Mouse (Mus musculus) spleen, adult 12 weeks (tissue): ENCODE results near the gene March1.
"Not testable (repeated sequence)": the region's sequence is repeated elsewhere in the genome, so short reads cannot be mapped to it uniquely, and the experiment has no call there.

Source experiments
- DNase-seq: peaks from one replicate; pipeline ENCODE4 v3.0.0; 2022; ENCODE audit warnings: low spot score

March1 gene

GRCm38 (mm10) chr8:66417591-66417990, 799.9 kb downstream of the March1 start:
- DNase-seq: not testable (repeated sequence)

DNA sequence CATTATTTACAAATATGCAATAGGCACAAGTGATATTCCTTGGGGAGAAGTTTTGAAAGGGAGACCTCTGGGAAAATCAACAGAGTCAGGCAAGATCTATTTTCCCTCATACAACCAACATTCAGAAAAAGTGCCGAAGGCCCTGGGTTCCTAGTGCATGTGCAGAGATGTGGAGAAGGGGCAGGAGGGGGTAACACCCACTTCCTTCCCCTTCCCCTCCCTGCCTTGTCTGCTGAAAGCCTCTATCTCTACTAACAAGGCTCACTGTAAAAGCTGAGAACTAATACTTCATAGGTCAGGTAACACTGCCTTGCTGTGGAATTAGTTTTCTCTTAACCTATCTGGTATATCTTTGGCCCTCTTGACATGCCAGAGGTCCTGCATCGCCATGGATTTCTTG, 812.9 kb downstream of the March1 start:
- DNase-seq: no peak

DNA sequence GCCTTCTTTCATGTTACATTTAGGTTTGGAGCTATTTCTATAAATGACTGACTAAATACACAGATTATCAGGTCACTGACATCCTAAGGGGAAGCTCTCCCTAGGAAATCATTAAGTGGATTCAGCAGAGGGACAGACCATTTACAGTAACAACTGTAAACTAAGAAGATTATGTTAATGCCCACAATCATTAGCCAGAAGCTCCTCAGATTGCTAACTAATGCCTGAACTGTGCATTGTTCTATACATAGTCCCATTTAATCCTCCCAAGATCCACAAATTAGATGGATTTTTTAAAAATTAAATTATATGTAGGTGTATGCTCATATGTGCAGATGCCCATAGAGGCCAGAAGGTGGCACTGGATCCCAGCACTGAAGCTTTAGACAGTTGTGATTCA, 815.9 kb downstream of the March1 start:
- no peak for DNase-seq

- no peak for DNase-seq
Measured at GRCm38 (mm10) chr8:66436804-66437203, 819.1 kb downstream of the March1 start.

- DNase-seq: no peak
Measured at GRCm38 (mm10) chr8:66437929-66438328, 820.2 kb downstream of the March1 start.

DNA sequence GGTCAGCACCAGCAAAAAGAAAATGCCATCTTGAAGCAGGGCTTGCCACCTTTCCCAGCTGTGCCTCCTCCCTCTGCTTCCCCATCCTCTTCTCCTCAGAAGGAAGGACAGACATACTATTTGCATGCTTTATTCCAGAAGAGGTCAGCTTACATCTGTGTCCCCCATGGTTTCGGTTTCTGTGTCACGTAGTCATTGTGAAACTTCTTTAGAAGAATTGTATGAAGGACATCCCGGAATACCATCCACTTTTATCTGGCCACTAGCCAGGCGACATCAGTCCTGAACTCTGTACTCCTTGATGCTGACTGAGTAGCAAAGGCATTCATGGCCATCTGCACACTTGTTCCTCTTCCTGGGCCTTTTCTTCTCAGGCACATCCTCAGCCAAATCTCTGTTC, 820.8 kb downstream of the March1 start:
- DNase-seq: no peak

DNA sequence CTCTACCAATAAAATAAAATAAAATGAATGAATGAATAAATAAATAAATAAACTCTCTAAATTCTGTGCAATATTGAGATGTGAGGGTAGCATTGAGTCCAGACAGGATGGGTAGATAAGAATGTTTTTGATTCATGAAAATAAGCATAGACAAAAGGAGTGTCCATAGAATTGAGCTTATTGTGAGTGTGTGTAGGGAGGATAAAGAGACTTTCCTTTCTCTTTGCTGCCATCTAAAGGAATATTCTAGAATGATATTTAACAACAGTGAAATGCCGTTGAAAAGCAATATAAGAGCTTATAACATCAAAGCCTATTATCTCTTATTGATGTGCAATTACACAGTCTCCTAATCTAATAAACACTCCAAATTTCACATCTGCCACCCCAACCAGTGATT, 823.4 kb downstream of the March1 start:
- DNase-seq: no peak

- no peak for DNase-seq
Measured at GRCm38 (mm10) chr8:66442778-66443177, 825.1 kb downstream of the March1 start.

- DNase-seq: no peak
Measured at GRCm38 (mm10) chr8:66444141-66444540, 826.4 kb downstream of the March1 start.

DNA sequence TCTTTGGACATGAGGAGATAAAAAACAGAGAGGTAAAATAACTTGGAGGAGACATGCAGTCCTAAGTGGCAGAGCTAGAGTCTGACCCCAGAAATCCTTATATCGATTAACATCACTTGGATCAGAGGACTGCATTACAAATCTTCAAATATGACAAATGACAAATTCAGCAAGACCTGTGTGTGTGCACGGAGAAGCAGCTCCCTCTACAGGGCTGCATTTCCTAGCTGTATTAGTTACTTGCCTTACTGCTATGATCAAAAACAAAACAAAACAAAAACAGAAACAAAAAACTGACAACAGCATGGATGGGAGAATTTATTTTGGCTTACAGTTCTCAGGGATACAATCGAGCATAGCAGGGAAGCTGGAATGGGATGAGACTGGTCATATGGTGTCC, 827.7 kb downstream of the March1 start:
- no peak for DNase-seq

DNA sequence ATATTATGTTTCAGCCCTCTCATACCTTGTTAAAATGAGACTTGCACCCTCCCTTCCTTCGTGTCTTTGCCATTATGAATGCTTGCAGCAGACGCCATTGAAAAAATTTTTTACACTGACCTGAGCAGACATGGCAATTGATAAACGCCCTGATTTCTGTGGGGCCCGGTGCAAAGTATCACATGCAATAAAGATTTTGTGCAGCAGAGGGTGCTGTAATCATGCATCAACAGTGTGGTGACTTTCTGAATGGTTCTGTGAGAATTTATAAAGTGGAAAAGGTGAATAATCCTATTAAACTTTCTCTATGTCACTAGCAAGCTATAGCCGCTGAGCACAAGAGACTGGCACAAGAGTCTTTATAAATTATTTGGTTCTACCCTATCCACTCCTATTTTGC, 833.0 kb downstream of the March1 start:
- no peak for DNase-seq

GRCm38 (mm10) chr8:66457057-66457456, 839.4 kb downstream of the March1 start:
- no peak for DNase-seq

DNA sequence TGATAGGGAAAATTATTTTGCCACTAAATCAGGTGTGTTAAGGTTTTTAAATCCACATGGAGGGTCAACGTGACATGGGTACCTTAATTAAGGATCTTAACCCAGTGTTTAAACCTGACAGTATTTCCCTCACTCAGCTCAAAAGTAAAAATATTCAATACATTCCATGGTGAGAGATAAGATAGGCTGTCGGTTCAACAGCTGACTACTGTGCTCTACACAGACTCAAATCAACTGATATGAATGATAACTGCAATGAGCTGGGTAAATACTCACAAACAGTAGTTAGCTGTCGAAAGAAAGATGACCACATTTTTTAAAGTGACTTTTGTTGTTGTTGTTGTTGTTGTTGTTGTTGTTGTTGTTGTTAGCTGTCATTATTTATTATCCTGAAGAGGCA, 852.1 kb downstream of the March1 start:
- no peak for DNase-seq

DNA sequence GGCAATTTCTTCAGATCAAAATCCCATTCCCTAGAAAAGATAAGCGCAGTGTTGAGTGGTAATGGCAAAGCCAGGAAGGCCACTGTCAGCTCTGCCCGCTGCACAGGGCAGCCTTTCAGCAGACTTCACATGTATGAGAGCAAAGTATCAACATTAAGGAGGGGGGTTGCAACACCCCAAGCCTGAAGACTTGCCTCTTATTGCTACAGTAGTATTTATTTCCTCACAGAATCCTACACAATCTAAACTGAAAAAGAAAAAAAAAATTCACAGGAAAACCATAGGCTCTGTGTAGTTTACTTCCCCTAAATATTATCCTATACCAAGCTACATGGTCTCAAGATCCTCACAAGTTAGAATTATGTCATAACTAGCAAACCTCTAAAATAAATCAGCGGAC, 859.2 kb downstream of the March1 start:
- DNase-seq: no peak

- DNase-seq: peak; percentile 61
Measured at GRCm38 (mm10) chr8:66486084-66486763, 868.5 kb downstream of the March1 start, which contains the start of gene Tma16. Gene Tma16, minus strand, starts transcription at chr8:66486530.

GRCm38 (mm10) chr8:66488556-66488955, 870.9 kb downstream of the March1 start:
- DNase-seq: no peak

GRCm38 (mm10) chr8:66490624-66491023, 872.9 kb downstream of the March1 start:
- DNase-seq: no peak

DNA sequence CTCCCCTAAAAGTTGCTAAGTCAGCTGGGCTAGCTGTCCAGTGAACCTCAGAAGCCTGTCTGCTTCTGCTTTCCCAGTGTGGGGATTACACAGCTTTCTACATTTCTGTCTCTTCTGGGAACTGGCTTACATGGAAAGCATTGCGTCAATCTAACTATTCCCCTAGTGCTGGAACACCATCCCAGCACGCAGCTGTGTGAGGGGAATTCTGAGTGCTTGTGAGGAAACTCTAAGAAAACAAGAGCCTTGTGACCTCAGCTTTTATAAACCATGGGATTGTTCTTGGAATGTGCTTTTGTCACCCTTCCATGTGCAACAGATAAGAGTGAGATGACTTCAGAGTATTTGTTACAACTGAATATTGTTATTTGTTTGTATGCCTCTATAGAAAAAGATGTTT, 876.8 kb downstream of the March1 start:
- no peak for DNase-seq

DNA sequence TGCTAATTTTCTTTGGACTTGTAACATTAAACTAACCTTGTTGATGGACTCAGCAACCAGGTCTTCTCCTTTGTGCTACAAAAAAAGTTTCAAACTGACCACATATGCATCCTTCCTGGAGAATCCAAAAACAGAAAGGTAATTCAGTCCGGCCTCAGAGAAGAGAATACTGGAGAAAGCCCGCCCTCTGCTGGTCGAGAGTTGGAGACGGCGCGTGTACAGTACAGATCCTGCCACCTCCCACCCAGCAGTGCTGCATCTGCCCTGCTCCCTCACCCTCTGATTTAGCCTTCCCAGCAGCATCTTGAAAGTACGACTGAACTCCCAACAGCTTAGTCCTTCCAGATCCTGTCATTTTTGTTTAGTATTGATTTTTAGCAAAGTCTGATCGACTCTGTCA, 878.0 kb downstream of the March1 start:
- DNase-seq: peak; percentile 23

- no peak for DNase-seq
Measured at GRCm38 (mm10) chr8:66496998-66497577, 879.4 kb downstream of the March1 start.

DNA sequence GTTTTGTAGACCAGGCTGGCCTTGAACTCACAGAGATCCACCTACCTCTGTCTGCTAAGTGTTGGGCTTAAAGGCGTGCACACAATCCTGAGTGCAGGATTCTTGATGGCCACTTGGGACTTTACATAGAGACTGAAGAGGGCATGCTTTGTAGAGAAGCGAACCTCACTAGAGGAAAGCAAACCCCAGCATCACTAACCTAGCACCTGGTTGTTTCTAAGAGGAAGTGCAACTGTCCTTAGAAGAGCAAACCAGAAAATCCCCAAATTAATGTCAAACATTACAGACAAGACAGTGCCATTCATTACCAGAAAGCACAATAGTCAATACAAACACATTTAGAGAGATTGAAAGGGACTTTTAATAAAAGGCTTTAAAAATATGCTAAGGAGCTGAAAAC, 885.7 kb downstream of the March1 start:
- no peak for DNase-seq

- DNase-seq: no peak
Measured at GRCm38 (mm10) chr8:66511537-66511936, 893.8 kb downstream of the March1 start, which contains the start of gene Tktl2. Gene Tktl2, plus strand, starts transcription at chr8:66511756.

DNA sequence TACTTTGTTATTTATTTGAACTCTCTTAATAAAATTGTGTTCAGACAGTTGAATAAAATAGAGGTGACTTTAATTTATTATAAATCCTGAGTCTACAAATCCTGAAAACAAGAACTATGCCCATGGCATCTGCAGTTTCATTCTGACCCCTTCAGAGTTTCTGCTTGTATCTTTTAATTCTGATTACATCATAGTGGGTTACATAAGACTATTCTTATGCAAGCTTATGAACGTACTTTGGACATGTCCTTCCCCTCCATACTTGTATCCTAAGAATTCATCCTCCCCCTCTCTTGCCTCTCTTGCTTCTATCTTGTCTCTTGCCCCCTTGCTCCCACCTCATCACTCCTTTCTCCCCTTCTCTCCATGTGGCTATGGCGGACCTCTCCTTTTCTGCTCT, 901.4 kb downstream of the March1 start:
- DNase-seq: no peak

DNA sequence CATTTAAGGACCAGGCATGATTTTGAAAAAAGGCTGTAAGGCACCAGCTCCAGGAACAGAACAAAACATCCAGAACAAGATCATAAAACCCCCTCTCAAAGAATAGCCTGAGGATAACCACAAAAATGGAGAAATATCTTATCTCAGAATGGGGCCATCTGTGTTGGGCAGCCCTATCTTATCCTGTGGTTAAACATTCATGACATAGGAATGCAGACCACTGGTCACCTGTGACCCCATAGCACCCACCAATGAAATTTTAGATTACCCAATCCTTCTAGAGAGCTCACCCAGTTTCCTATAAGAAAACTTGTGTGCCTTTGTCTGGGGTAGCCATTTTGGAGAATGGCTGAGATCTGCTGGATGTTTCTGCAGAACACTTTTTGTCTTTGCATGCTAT, 902.9 kb downstream of the March1 start:
- no peak for DNase-seq
